Mouse (Mus musculus) liver, embryonic 15.5 days (tissue): ENCODE measurements around the gene Tprkb. TPM values are rescaled to one million over a fixed set of nuclear protein-coding genes. Genes with fewer than 3 reads are reported as not detected.
"Not testable (repeated sequence)": the region's sequence is repeated elsewhere in the genome, so short reads cannot be mapped to it uniquely, and the experiment has no call there.

ENCODE experiments used
- ATAC-seq: fragments of 200-750 bp; cut with Nextera tagmentation; 2 replicates; pipeline ENCODE4 v1.8.0; 2017; ENCODE audit warnings: moderate number of reproducible peaks, mild to moderate bottlenecking, moderate library complexity; ENCODE audit not compliant: insufficient read depth
- H3K27ac ChIP-seq: fragments of 300-500 bp; sonication (generic); replicated peaks from 2 replicates; pipeline ENCODE4 v1.5.1; 2015; ENCODE audit warnings: mild to moderate bottlenecking, inconsistent platforms
- H3K27me3 ChIP-seq: fragments of 300-500 bp; sonication (generic); 2 replicates; pipeline ENCODE4 v1.6.1; 2015; ENCODE audit warnings: mild to moderate bottlenecking, inconsistent platforms
- H3K36me3 ChIP-seq: fragments of 300-500 bp; sonication (generic); replicated peaks from 2 replicates; pipeline ENCODE4 v1.6.1; 2015; ENCODE audit warnings: moderate library complexity, mild to moderate bottlenecking, inconsistent platforms
- H3K4me1 ChIP-seq: fragments of 300-500 bp; sonication (generic); replicated peaks from 2 replicates; pipeline ENCODE4 v1.6.1; 2015; ENCODE audit warnings: inconsistent platforms
- H3K4me2 ChIP-seq: fragments of 300-500 bp; sonication (generic); 2 replicates; pipeline ENCODE4 v1.6.1; 2015; ENCODE audit warnings: moderate library complexity, mild to moderate bottlenecking, inconsistent platforms
- H3K4me3 ChIP-seq: fragments of 300-500 bp; sonication (generic); replicated peaks from 2 replicates; pipeline ENCODE4 v1.5.1; 2015; ENCODE audit warnings: mild to moderate bottlenecking, inconsistent platforms
- H3K9ac ChIP-seq: fragments of 300-500 bp; sonication (generic); 2 replicates; pipeline ENCODE4 v1.6.1; 2015; ENCODE audit warnings: moderate library complexity, mild to moderate bottlenecking, inconsistent platforms
- H3K9me3 ChIP-seq: fragments of 300-500 bp; sonication (generic); replicated peaks from 2 replicates; pipeline ENCODE4 v1.6.1; 2016; ENCODE audit warnings: inconsistent platforms
- WGBS: fragments of 180-500 bp; shearing (Covaris S2); methylation state at CpG from one replicate; pipeline ENCODE4 v1.1.7; 2015; ENCODE audit warnings: mixed read lengths; ENCODE audit not compliant: insufficient replicate concordance; 5-methylcytosine and 5-hydroxymethylcytosine counted together
- polyA plus RNA-seq: library from polyadenylated mRNA; unstranded; fragments of >200 nt; fragmentation: Nextera tagmentation; extraction: Ambion mirVana; gene quantifications from 2 replicates; pipeline ENCODE4 v1.2.1, GENCODE M21; 2015

Gene Tprkb
- polyA plus RNA-seq = 14.1 and 17.4 TPM in 2 replicates

GRCm38 (mm10) chr6:85911587-85911986 lies at the start of gene Tprkb:
TSS of gene Tprkb (plus strand) at chr6:85911865.
- H3K36me3 ChIP-seq = no peaks in the 10 kb centered on the region
- WGBS = 39% methylated on average over 3 of the region's 3 CpGs
- H3K27me3 ChIP-seq = no peaks in the 10 kb centered on the region
- H3K27ac ChIP-seq = no peak within 1 kb of the TSS
- H3K4me1 ChIP-seq = peaks cover 37% of the 10 kb centered on the region
- H3K4me3 ChIP-seq = no peak within 1 kb of the TSS
- no peak within 1 kb of the TSS for H3K4me2 ChIP-seq
- ATAC-seq = no peak
- no peak within 1 kb of the TSS for H3K9ac ChIP-seq
- H3K9me3 ChIP-seq = no peaks in the 10 kb centered on the region

- Histone ChIP-seq H3K36me3 (no peaks in the 10 kb centered on the region), H3K4me1 (no peaks in the 10 kb centered on the region), H3K27ac (no peak overlapping the region), H3K4me2 (no peak overlapping the region), H3K27me3 (no peaks in the 10 kb centered on the region), H3K9ac (no peak overlapping the region), H3K4me3 (no peak overlapping the region), H3K9me3 (no peaks in the 10 kb centered on the region)
- WGBS = 52% methylated on average over 3 of the region's 3 CpGs
- ATAC-seq = no peak
Measured at GRCm38 (mm10) chr6:85862565-85862964, 49.1 kb upstream of the Tprkb start.

DNA sequence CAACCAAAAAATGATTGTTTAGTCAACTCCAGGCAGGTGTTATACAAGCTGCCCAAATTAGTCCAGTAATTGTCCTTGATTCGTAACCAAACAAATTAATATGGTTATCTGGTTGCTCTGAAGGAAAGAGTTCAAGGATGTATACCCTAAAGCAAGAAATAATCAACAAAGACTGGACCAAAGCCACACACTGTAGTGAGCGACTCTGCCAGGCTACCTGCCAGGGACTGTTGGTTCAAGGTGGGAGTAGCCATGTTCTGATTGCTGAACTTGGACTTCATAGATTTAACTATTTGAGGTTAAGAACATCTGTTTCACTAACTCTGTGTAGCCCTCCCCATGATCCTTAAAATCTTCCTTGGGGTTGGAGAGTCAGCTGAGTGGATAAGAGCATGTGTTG lies 48.5 kb upstream of the Tprkb start:
- no peaks in the 10 kb centered on the region for H3K27me3 ChIP-seq
- WGBS = 49% methylated on average over 2 of the region's 2 CpGs
- no peak overlapping the region for H3K27ac ChIP-seq
- no peak overlapping the region for H3K4me3 ChIP-seq
- no peak for ATAC-seq
- H3K9me3 ChIP-seq = no peaks in the 10 kb centered on the region
- no peak overlapping the region for H3K9ac ChIP-seq
- H3K4me1 ChIP-seq = no peaks in the 10 kb centered on the region
- H3K4me2 ChIP-seq = no peak overlapping the region
- no peaks in the 10 kb centered on the region for H3K36me3 ChIP-seq

DNA sequence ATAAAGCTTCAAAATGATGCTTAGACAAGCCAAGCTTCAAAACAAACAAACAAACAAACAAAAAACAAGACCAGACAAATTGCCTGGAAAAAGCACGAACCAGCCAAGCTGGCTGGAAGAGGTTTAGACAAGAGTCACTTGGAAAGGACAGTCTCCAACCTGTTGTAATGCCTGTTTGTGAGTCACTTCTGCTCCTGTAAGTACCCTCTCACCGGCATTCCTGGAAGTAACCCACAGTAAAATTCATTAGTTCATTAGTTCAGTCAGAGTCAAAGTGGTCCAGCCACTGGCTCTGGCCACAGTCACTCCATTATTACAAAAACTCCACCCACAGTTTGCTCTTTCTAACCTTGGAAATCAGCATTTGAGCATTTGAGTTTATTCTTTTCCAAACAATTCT lies 47.8 kb upstream of the Tprkb start:
- no peaks in the 10 kb centered on the region for H3K27me3 ChIP-seq
- no peak for ATAC-seq
- no peak overlapping the region for H3K9ac ChIP-seq
- no peak overlapping the region for H3K4me2 ChIP-seq
- H3K4me1 ChIP-seq = no peaks in the 10 kb centered on the region
- H3K27ac ChIP-seq = no peak overlapping the region
- H3K4me3 ChIP-seq = no peak overlapping the region
- no peaks in the 10 kb centered on the region for H3K9me3 ChIP-seq
- 55% methylated on average over 2 of the region's 2 CpGs for WGBS
- H3K36me3 ChIP-seq = no peaks in the 10 kb centered on the region

DNA sequence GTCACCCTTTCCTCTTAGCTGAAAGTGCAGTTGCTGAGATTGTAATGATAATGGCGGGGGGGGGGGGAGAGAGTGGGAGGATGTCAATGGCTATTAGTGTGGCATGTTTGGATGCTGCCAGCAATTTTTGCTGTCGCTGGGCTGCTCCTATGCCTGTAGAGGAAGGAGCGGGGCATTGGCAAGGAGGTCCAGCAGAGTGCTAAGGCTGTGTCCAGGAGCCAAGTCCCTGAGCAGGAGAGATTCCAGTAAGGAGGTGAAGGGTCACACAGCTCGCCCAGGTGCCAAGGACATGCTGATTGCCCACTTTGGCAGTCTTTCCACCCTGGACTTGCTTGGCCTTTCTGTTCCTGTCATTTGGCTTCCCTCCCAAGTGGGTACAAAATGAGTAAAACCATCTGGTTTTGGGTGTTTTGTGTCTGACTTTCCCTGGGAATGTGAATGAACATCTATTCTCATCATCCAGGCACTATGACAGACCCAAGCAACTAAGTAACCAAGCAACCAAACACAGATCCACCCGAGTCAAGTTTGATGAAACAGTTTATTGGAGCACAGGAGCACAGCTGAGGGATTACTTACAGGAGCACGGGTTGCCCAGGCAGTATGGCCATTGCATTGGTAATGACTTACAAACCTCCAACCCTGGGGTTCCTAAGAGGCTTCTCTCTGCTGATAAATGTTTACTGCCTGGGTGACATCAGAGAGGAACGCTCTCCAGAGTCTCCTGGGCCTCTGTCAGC lies 46.6 kb upstream of the Tprkb start:
- 45% methylated on average over 6 of the region's 7 CpGs for whole genome bisulfite sequencing
- not testable (repeated sequence) for H3K36me3 ChIP-seq, ATAC-seq, H3K27ac ChIP-seq, H3K4me1 ChIP-seq, H3K27me3 ChIP-seq, H3K9me3 ChIP-seq, H3K4me3 ChIP-seq, H3K4me2 ChIP-seq, H3K9ac ChIP-seq

- not testable (repeated sequence) for H3K36me3 ChIP-seq, ATAC-seq, H3K27me3 ChIP-seq, H3K27ac ChIP-seq, H3K4me2 ChIP-seq, H3K9ac ChIP-seq, H3K4me1 ChIP-seq, H3K9me3 ChIP-seq, H3K4me3 ChIP-seq
- 54% methylated on average over 3 of the region's 3 CpGs for WGBS
Measured at GRCm38 (mm10) chr6:85866166-85866565, 45.5 kb upstream of the Tprkb start.

DNA sequence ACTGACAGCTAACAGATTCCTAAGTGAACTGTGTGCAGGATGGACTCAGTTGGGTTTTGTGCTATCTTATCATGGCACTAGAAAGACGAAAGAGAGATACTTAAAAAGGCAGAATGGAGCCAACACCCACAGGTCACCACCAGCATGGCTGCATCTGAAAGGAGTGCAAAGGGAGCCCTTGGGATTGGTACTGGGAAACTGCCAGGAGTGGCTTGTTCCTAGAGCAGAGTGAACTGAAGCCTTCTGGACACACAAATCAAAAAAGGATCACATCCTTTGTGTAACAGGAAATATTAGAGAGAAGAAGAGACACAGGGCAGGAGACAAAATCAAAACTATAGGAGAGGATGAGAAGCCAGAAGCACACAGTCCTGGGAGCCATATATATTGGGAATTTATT lies 44.7 kb upstream of the Tprkb start:
- 24% methylated on average over 1 of the region's 1 CpGs for WGBS
- not testable (repeated sequence) for H3K9me3 ChIP-seq, ATAC-seq, H3K27me3 ChIP-seq, H3K36me3 ChIP-seq, H3K27ac ChIP-seq, H3K4me1 ChIP-seq, H3K4me3 ChIP-seq, H3K4me2 ChIP-seq, H3K9ac ChIP-seq

DNA sequence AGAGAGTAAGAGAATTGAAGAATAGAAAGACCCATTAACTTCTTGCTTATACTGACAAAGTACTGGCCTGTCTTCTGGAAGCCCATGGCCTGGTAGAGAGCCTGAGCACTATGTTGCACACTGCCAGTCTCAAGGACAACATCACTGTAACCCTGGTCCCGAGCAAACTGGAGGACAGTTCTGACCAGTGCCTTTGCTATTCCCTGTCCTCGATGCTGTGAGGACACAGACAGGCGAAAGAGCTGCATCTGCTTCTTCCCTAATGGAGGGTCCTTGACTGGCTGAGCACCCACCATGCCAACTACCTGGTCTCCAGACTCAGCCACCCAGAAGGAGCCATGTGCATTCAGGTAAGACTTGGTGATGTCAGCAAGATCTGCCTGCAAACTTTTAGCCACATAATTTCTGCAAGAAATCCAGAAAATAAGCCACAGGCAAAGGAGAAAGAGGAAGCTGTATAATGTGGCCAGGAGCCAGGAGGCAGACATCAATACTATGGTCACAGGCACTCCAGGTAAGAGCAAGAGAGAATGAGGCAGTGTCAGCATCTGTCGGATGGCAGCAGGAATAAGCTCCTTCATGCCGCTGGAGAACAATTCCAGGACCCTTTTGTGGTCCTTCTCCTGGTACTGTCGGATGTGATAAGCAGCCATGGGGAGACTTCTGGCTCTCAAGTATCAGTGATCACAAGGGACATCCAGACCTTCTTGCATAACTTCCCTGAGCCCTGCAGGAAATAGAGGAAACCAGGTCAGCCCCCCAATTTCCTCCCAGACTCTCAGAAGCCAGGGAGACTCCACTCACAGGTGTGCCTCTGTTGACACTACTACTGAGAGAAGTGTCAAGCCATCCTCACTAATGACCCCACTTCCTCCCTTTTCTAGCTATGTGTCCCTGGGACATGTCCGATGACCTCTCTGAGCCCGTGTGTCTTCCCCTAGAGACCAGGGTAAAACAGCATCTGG lies 43.7 kb upstream of the Tprkb start:
- no peak overlapping the region for H3K4me3 ChIP-seq
- H3K27ac ChIP-seq = no peak overlapping the region
- no peaks in the 10 kb centered on the region for H3K27me3 ChIP-seq
- WGBS = 43% methylated on average over 8 of the region's 8 CpGs
- no peaks in the 10 kb centered on the region for H3K36me3 ChIP-seq
- no peaks in the 10 kb centered on the region for H3K4me1 ChIP-seq
- ATAC-seq = no peak
- no peaks in the 10 kb centered on the region for H3K9me3 ChIP-seq
- H3K9ac ChIP-seq = no peak overlapping the region
- no peak overlapping the region for H3K4me2 ChIP-seq

GRCm38 (mm10) chr6:85869006-85869405 lies 42.7 kb upstream of the Tprkb start, which contains the start of gene Nat8f2:
TSS of gene Nat8f2 (minus strand) at chr6:85869158.
- H3K4me3 ChIP-seq, H3K9ac ChIP-seq, ATAC-seq, H3K4me2 ChIP-seq, H3K27ac ChIP-seq, H3K27me3 ChIP-seq, H3K9me3 ChIP-seq, H3K4me1 ChIP-seq, H3K36me3 ChIP-seq: not testable (repeated sequence)
- 67% methylated on average over 5 of the region's 5 CpGs for WGBS

DNA sequence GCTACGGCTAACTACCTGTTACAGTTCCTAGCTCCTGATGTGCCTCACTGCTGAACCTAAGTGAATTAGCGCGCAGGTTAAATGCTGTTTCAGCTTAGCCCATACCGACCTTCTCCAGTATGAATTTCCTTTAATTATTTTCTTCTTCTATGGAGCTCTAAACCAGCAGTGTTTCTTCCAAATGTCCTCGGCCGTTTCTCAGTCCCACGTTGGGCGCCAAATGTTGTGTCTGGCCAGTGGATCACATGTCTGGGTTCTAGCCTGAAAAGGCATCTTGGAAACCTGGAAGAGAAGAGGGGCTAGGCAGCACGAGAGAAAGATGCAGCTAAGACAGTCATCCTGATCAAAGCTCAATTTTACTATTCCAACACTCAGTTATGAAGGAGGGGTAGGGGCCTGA lies 28.4 kb upstream of the Tprkb start:
- H3K27ac ChIP-seq, H3K27me3 ChIP-seq, ATAC-seq, H3K36me3 ChIP-seq, H3K9ac ChIP-seq, H3K4me2 ChIP-seq, H3K4me3 ChIP-seq, H3K4me1 ChIP-seq: not testable (repeated sequence)
- WGBS = 74% methylated on average over 9 of the region's 9 CpGs
- peaks cover 13% of the 10 kb centered on the region; the same call in 1 of the 2 replicates for H3K9me3 ChIP-seq

DNA sequence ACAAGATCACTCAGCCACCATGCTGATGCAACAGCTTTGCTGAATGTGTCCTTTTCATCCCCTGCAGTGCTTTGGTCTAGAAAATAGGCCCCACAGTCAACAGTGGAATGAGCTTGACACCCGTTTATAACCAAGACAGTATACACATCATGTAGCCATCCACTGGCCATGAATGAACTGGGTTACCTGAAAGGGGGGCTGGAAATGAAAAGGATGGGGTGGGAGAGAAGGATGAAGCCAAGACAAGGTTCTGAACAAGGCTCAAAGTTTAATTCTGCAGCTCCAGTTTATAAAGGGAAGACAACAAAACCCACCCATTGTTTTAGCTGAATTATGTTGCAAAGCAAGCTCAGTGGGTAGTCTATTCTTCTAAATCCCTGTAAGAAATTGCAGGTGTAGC lies 27.4 kb upstream of the Tprkb start:
- Histone ChIP-seq H3K4me1 (no peaks in the 10 kb centered on the region), H3K27me3 (no peaks in the 10 kb centered on the region), H3K36me3 (no peaks in the 10 kb centered on the region), H3K9ac (no peak overlapping the region), H3K9me3 (peaks cover 13% of the 10 kb centered on the region; the same call in 1 of the 2 replicates), H3K4me3 (no peak overlapping the region), H3K4me2 (no peak overlapping the region), H3K27ac (no peak overlapping the region)
- WGBS = 63% methylated on average over 1 of the region's 1 CpGs
- ATAC-seq = no peak
